Mouse (Mus musculus) intestine, postnatal 0 days (tissue): Measurements from ENCODE around the gene Nrip3. TPM values are rescaled to one million over a fixed set of nuclear protein-coding genes. Genes with fewer than 3 reads are reported as not detected.

ENCODE experiments used
- ATAC-seq: fragments of 200-750 bp; cut with Nextera tagmentation; 2 replicates; pipeline ENCODE4 v1.8.0; 2017; ENCODE audit warnings: mild to moderate bottlenecking, moderate TSS enrichment, moderate library complexity
- H3K27ac ChIP-seq: fragments of 300-500 bp; sonication (generic); 2 replicates; pipeline ENCODE4 v1.5.1; 2014; ENCODE audit warnings: mild to moderate bottlenecking, low read depth, low read length, moderate library complexity
- H3K27me3 ChIP-seq: fragments of 300-500 bp; sonication (generic); replicated peaks from 2 replicates; pipeline ENCODE4 v1.6.1; 2014; ENCODE audit warnings: low read length, mixed read lengths; ENCODE audit not compliant: control insufficient read depth, insufficient read depth
- H3K36me3 ChIP-seq: fragments of 300-500 bp; sonication (generic); 2 replicates; pipeline ENCODE4 v1.6.1; 2014; ENCODE audit warnings: mild to moderate bottlenecking, moderate library complexity; ENCODE audit not compliant: control insufficient read depth, insufficient read depth
- H3K4me1 ChIP-seq: fragments of 300-500 bp; sonication (generic); replicated peaks from 2 replicates; pipeline ENCODE4 v1.6.1; 2014; ENCODE audit warnings: antibody characterized with exemption, low read length, mixed read lengths; ENCODE audit not compliant: control insufficient read depth, insufficient read depth
- H3K4me2 ChIP-seq: fragments of 300-500 bp; sonication (generic); replicated peaks from 2 replicates; pipeline ENCODE4 v1.6.1; 2014; ENCODE audit warnings: low read depth, mild to moderate bottlenecking, moderate library complexity
- H3K4me3 ChIP-seq: fragments of 300-500 bp; sonication (generic); 2 replicates; pipeline ENCODE4 v1.5.1; 2014; ENCODE audit warnings: low read depth, low read length
- H3K9ac ChIP-seq: fragments of 300-500 bp; sonication (generic); 2 replicates; pipeline ENCODE4 v1.6.1; 2014; ENCODE audit warnings: mild to moderate bottlenecking, low read depth, low read length
- H3K9me3 ChIP-seq: fragments of 300-500 bp; sonication (generic); 2 replicates; pipeline ENCODE4 v1.6.1; 2016; ENCODE audit warnings: mixed run types; ENCODE audit not compliant: control insufficient read depth
- CTCF ChIP-seq: sonication (generic); IDR thresholded peaks from 2 replicates; pipeline ENCODE4 v1.5.1; 2016; ENCODE audit warnings: low read depth, mild to moderate bottlenecking, control low read depth, antibody characterized with exemption, moderate library complexity
- WGBS: fragments of 180-500 bp; shearing (Covaris S2); extraction: QIAGEN DNeasy Blood & Tissue Kit; methylation state at CpG from one replicate; pipeline ENCODE4 v1.1.7; 2014; 5-methylcytosine and 5-hydroxymethylcytosine counted together
- polyA plus RNA-seq: library from polyadenylated mRNA; unstranded; fragments of >200 nt; fragmentation: Nextera tagmentation; extraction: Ambion mirVana; gene quantifications from 2 replicates; pipeline ENCODE4 v1.2.1, GENCODE M21; 2015

The Nrip3 gene
- polyA plus RNA-seq, 1 experiment from 2014 or later = 0.59 TPM

DNA sequence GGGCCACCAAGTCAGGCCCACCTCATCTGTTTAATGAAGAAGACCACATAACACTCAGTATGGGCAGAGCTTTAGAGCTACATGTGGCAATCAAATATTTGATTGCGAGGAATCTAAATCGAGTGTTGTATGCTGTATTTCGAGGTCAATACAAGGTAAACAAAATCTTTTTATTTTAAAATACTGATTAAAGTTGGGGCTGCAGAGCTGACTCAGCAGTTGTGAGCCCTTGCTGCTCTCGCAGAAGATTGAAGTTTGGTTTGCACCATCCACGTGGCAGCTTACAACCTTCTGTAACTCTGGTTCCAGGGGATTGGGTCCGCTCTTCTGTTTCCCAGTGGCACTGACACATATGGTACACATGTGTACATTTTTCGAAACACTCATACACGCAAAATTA, 27.8 kb downstream of the Nrip3 start:
- no peaks in the 10 kb centered on the region for H3K27me3 ChIP-seq
- no peak overlapping the region for H3K27ac ChIP-seq
- 0 out of 2 replicates have a peak, but pooled peaks cover 4% of the 10 kb centered on the region for H3K36me3 ChIP-seq
- no peaks in the 10 kb centered on the region for H3K4me1 ChIP-seq
- ATAC-seq = no peak
- H3K9me3 ChIP-seq = no peaks in the 10 kb centered on the region
- WGBS = 90% methylated on average over 8 of the region's 8 CpGs
- H3K9ac ChIP-seq = no peak overlapping the region
- no peak overlapping the region for H3K4me3 ChIP-seq
- no peak overlapping the region for H3K4me2 ChIP-seq
- TF ChIP-seq CTCF = no peak

DNA sequence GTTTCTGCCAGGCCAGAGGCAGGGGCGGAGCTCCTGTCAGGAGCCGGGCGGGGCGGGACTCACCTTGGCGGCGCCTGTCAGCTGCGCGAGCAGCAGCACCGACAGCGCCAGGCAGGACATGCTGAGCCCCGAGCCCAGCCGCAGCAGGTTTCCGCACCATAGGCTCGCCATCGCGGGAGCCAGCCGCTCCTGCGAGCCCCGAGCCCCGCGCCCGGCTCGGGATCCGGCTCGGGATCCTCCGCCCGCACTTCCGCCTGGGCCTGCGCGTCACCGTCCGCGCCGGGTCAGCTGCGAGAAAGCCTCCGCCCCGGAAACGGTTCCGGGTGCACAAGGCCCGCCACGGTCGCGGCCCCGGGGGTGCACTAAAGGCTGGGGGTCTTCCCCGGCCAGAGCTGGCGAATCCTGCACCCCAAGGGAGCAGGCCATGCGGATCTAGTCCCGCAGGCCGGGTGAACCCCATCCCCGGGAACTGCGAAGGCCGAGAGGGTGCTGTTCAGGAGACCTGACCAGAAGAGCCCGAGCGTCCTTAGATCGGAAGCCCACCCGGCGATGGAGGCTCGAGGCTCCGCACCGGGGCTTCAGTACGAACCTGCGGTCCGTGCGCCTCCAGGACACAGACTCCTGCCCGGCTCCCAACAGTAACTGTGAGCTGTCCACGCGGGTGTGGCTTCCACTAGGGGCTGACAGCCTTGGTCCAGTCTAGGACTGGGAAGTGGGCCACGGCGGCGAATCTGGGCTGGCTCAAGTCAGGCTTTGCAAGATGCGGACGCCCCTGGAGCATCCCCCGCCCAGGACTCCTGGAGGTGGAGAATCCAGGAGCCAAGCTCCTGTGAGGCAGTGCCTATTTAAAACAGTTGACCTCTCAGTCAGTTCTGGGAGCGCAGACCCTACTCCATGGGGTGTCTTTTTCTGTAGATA, 29.6 kb downstream of the Nrip3 start, which contains the start of gene Tmem9b:
TSS of gene Tmem9b (minus strand) at position 868 of the 918 bp plus-strand sequence.
- Histone ChIP-seq H3K27me3 (no peaks in the 10 kb centered on the region), H3K9me3 (no peaks in the 10 kb centered on the region), H3K9ac (peak within 1 kb of the TSS; percentile 82), H3K27ac (peak within 1 kb of the TSS; percentile 97), H3K4me2 (peak within 1 kb of the TSS; percentile 82), H3K36me3 (0 out of 2 replicates have a peak, but pooled peaks cover 8% of the 10 kb centered on the region), H3K4me3 (peak within 1 kb of the TSS; percentile 84), H3K4me1 (no peaks in the 10 kb centered on the region)
- peak; percentile 91 for ATAC-seq
- under 1% methylated on average over 74 of the region's 74 CpGs for WGBS
- peak; percentile 24; the same call in 1 of the 2 replicates for TF ChIP-seq CTCF

DNA sequence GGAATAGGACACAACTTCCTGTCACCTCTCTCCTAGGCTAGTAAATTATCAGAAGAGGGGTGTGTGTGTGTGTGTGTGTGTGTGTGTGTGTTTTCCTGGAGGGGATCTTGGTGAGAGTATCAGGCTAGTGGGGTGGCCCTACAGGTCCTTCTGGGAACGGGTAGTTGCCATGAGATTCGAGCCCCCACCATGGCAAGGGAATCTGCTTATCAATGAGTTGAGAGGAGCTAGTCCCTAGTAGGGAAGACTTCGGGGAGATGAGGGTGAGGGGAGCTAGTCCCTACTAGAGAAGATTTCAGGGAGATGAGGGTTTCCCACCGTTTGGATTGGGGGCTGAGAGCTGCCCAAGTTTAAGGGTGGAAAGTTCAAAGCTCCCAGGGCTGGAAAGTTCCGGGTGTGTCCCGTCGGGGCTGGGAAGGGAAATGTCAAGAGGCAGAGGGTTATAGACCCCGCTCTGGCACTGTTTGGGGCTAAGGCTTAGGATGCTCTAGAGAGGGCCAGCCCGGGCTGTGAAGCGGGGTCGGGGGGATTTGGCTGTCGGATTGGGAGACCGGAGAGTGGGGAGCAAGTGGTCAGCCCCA, 30.3 kb downstream of the Nrip3 start:
- no peak for TF ChIP-seq CTCF
- Histone ChIP-seq H3K4me2 (peak overlapping the region; percentile 82), H3K36me3 (peaks cover 10% of the 10 kb centered on the region; the same call in 1 of the 2 replicates), H3K27ac (peak overlapping the region; percentile 97), H3K4me3 (peak overlapping the region; percentile 84), H3K9ac (peak overlapping the region; percentile 82), H3K4me1 (no peaks in the 10 kb centered on the region), H3K9me3 (no peaks in the 10 kb centered on the region), H3K27me3 (no peaks in the 10 kb centered on the region)
- peak; percentile 44 for ATAC-seq
- 1% methylated on average over 13 of the region's 13 CpGs for WGBS

- no peak overlapping the region for H3K27ac ChIP-seq
- H3K9ac ChIP-seq = no peak overlapping the region
- 52% methylated on average over 1 of the region's 1 CpGs for WGBS
- H3K36me3 ChIP-seq = peaks cover 37% of the 10 kb centered on the region
- ATAC-seq = no peak
- H3K9me3 ChIP-seq = no peaks in the 10 kb centered on the region
- no peak overlapping the region for H3K4me3 ChIP-seq
- H3K4me2 ChIP-seq = no peak overlapping the region
- no peaks in the 10 kb centered on the region for H3K4me1 ChIP-seq
- TF ChIP-seq CTCF = peak; percentile 65
- H3K27me3 ChIP-seq = no peaks in the 10 kb centered on the region
These were observed 34.1 kb downstream of the Nrip3 start for GRCm38 (mm10) chr7:109747747-109748146.

DNA sequence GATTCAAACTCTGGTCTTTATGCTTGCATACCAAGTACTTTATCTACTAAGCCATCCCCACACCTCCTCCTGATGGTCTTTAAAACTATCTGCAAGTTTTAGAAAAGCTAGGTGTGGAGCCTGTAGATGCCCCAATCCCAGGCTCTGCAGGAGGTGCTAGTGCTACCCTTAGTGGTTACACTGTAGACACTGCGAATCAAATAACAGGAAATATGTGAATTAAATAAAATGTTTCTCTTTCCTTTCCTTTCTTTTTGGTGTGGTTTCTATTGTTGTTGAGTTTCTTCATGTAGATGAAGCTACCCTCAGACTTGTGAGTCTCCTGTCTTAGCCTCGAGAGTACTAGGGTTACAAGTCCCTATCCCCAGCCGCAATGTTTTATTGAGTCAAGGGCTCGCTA, 40.1 kb downstream of the Nrip3 start:
- WGBS = 83% methylated on average over 4 of the region's 4 CpGs
- Histone ChIP-seq H3K4me1 (no peaks in the 10 kb centered on the region), H3K4me3 (no peak overlapping the region), H3K9ac (no peak overlapping the region), H3K27ac (no peak overlapping the region), H3K27me3 (no peaks in the 10 kb centered on the region), H3K36me3 (peaks cover 71% of the 10 kb centered on the region), H3K4me2 (no peak overlapping the region), H3K9me3 (no peaks in the 10 kb centered on the region)
- no peak for TF ChIP-seq CTCF
- ATAC-seq = no peak

DNA sequence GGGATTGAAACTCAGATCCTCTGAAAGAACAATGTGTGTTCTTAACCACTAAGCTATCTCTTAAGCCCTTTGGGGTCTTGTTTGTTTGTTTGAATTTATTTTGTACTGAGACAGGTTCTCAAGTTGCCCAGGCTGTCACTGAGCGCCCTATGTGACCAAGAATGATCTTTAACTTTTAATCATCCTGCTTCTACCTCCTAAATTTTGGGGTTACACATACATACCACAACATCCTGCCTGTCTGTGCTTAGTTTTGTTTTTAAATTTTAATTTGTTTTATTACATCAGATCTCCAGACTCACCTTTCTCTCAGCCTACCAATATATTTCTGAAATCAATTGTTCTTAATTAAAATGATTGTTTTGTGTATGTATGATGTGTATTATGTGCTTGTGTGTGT, 40.8 kb downstream of the Nrip3 start:
- no peaks in the 10 kb centered on the region for H3K9me3 ChIP-seq
- no peak overlapping the region for H3K9ac ChIP-seq
- 91% methylated on average over 1 of the region's 1 CpGs for WGBS
- no peaks in the 10 kb centered on the region for H3K27me3 ChIP-seq
- no peaks in the 10 kb centered on the region for H3K4me1 ChIP-seq
- no peak overlapping the region for H3K4me2 ChIP-seq
- no peak overlapping the region for H3K27ac ChIP-seq
- no peak for TF ChIP-seq CTCF
- H3K36me3 ChIP-seq = peaks cover 73% of the 10 kb centered on the region
- ATAC-seq = no peak
- no peak overlapping the region for H3K4me3 ChIP-seq
